Mouse (Mus musculus) ES-E14 (cell line): ENCODE results near the gene Cyp4f14. TPM values are rescaled to one million over a fixed set of nuclear protein-coding genes. Genes with fewer than 3 reads are reported as not detected.

Source experiments
- DNase-seq: peaks from one replicate; pipeline ENCODE4 v3.0.0-alpha.2; 2013; ENCODE audit warnings: low read depth, low spot score
- H3K27ac ChIP-seq: 2 replicates; pipeline ENCODE4 v1.5.1; 2012; ENCODE audit warnings: low read depth, mild to moderate bottlenecking, low read length, moderate library complexity, mixed read lengths; ENCODE audit not compliant: poor library complexity, insufficient read depth, severe bottlenecking
- H3K36me3 ChIP-seq: 2 replicates; pipeline ENCODE4 v1.6.1; 2012; ENCODE audit warnings: mild to moderate bottlenecking, low read length, moderate library complexity, mixed read lengths; ENCODE audit not compliant: control insufficient read depth, poor library complexity, insufficient read depth, severe bottlenecking
- H3K4me1 ChIP-seq, 2 experiments: fragments of 150-350 bp in 1 of 2; sonication (generic) in 1 of 2; 2 replicates each; pipeline ENCODE4 v1.6.1; 2012; ENCODE audit warnings: low read length in 2 of 2, mild to moderate bottlenecking in 1 of 2, mixed read lengths in 1 of 2; ENCODE audit not compliant: control insufficient read depth in 2 of 2, insufficient read depth in 2 of 2, poor library complexity in 1 of 2
- H3K4me3 ChIP-seq, 2 experiments: fragments of 150-350 bp in 1 of 2; sonication (generic) in 1 of 2; 2 replicates each; pipeline ENCODE4 v1.5.1; 2012; ENCODE audit warnings: low read length in 2 of 2, low read depth in 1 of 2, mild to moderate bottlenecking in 1 of 2, mixed read lengths in 1 of 2; ENCODE audit not compliant: insufficient read depth in 1 of 2, poor library complexity in 1 of 2, severe bottlenecking in 1 of 2
- H3K9ac ChIP-seq: 2 replicates; pipeline ENCODE4 v1.6.1; 2012; ENCODE audit warnings: low read depth, mild to moderate bottlenecking, low read length, mixed read lengths; ENCODE audit not compliant: poor library complexity, insufficient read depth, severe bottlenecking
- H3K9me3 ChIP-seq: fragments of 150-350 bp; sonication (generic); 2 replicates; pipeline ENCODE4 v1.6.1; 2012; ENCODE audit warnings: low read depth, mild to moderate bottlenecking, low read length; ENCODE audit not compliant: control insufficient read depth, insufficient read depth
- CHD2 ChIP-seq: IDR thresholded peaks from 2 replicates; pipeline ENCODE4 v1.6.1; 2014; ENCODE audit warnings: mild to moderate bottlenecking, low read depth, low read length, inconsistent platforms
- HCFC1 ChIP-seq: IDR thresholded peaks from 2 replicates; pipeline ENCODE4 v1.6.1; 2012; ENCODE audit warnings: low read length, inconsistent platforms, borderline replicate concordance; ENCODE audit not compliant: insufficient read depth
- MAFK ChIP-seq: IDR thresholded peaks from 2 replicates; pipeline ENCODE4 v1.6.1; 2014; ENCODE audit warnings: mild to moderate bottlenecking, low read depth, low read length, inconsistent platforms; ENCODE audit not compliant: insufficient read depth
- ZC3H11A ChIP-seq: IDR thresholded peaks from 2 replicates; pipeline ENCODE4 v1.6.1; 2012; ENCODE audit warnings: low read depth, mild to moderate bottlenecking, inconsistent platforms, low read length, borderline replicate concordance
- ZNF384 ChIP-seq: IDR thresholded peaks from 2 replicates; pipeline ENCODE4 v1.6.1; 2012; ENCODE audit warnings: low read depth, low read length, inconsistent platforms
- in situ Hi-C, 2 experiments: fragments of 600-800 bp; cut with MboI; formaldehyde crosslinking; loops; one replicate each; pipeline ENCODE4 v1.15.1; 2025; ENCODE audit warnings: low sequenced_read_pairs in 2 of 2, inconsistent platforms in 1 of 2; ENCODE audit not compliant: unreplicated experiment in 2 of 2
- total RNA-seq: library from RNA; depleted of rRNA; stranded (reverse); fragments of 300-350 nt; gene quantifications from 2 replicates; pipeline ENCODE4 v1.2.3, GENCODE M21; 2012

The Cyp4f14 gene
- total RNA-seq, 1 experiment: 0.58 TPM

- peak overlapping the region; percentile 36; the same call in 1 of the 2 replicates for H3K9ac ChIP-seq
- no peak overlapping the region for H3K27ac ChIP-seq
- peaks cover 2 to 7% of the 10 kb centered on the region in 2 experiments; a peak in 3 of 4 replicates for H3K4me1 ChIP-seq
- DNase-seq: peak; percentile 88
- in situ Hi-C loops: no loop called here
- H3K4me3 ChIP-seq: peak overlapping the region; percentile 50 to 53
- H3K36me3 ChIP-seq: no peaks in the 10 kb centered on the region
- H3K9me3 ChIP-seq: no peaks in the 10 kb centered on the region
- TF ChIP-seq ZNF384 (no peak), ZC3H11A (no peak)
Observed at GRCm38 (mm10) chr17:32905239-32905638, 11.9 kb downstream of the Cyp4f14 start.

DNA sequence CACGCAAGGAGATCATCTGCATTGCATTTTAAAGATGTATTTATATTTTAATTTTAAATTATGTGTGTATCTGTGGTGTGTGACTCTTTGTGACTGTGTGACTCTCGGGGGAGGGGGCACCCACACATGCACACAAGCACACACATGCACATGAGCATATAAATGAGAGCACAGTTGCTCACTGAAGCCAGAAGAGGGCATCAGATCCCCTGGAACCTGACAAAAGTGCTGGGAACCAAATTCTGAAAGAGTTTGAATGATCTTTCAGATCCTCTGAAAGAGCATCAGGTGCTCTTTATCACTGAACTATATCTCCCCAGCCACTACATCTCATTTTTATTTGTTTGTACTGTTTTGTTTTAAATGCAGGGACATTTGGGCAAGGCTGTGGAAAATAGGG is 12.7 kb downstream of the Cyp4f14 start:
- in situ Hi-C loops: no loop called here
- no peak for TF ChIP-seq CHD2
- TF ChIP-seq ZNF384: no peak
- TF ChIP-seq ZC3H11A: no peak
- no peak for TF ChIP-seq HCFC1
- no peak for TF ChIP-seq MAFK
- no peak overlapping the region for H3K27ac ChIP-seq
- H3K4me3 ChIP-seq: no peak overlapping the region
- DNase-seq: no peak
- H3K4me1 ChIP-seq: peaks cover 7 to 10% of the 10 kb centered on the region in 2 experiments; a peak in 3 of 4 replicates
- H3K36me3 ChIP-seq: no peaks in the 10 kb centered on the region
- H3K9me3 ChIP-seq: no peaks in the 10 kb centered on the region
- no peak overlapping the region for H3K9ac ChIP-seq

DNA sequence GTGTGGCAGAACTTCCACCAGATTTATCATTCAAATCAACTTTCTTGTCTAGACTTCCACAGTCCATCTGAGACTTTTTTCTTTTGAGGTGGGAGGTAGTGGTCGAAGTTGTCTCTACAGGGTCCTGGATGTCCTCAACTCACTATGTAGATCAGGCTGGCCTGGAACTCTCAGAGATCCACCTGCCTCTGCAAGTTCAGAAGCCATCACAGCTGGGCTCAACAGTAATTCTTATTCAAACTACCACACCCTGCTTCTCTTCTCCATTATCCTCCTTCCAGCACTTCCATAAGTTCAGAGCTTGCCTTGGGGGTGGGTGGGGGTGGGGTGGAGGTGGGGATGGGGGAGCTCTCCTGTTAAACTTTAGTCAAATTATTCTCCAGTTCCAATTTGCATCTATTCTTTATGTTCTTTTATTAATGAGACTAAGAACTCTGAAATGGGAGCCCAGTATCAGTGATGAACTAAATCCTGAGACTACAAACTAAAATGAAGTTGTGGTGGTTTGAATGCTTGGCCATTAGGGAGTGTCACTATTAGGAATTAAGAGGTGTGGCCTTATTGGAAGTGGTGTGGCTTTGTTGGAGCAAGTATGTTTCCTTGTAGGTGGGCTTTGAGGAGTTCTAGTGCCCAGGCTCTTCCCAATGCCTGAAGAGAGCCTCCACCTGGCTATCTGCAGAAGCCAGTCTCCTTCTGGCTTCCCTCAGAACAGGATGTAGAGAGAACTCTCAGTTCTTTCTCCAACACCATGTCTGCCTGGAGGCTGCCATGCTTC is 15.2 kb downstream of the Cyp4f14 start:
- no peak overlapping the region for H3K9ac ChIP-seq
- DNase-seq: no peak
- peak overlapping the region; percentile 92 for H3K27ac ChIP-seq
- in situ Hi-C loops: no loop called here
- no peaks in the 10 kb centered on the region for H3K9me3 ChIP-seq
- H3K36me3 ChIP-seq: no peaks in the 10 kb centered on the region
- peaks cover 7 to 14% of the 10 kb centered on the region in 2 experiments; a peak in 3 of 4 replicates for H3K4me1 ChIP-seq
- TF ChIP-seq CHD2: peak; percentile 38; the same call in 1 of the 2 replicates
- TF ChIP-seq ZC3H11A: no peak
- H3K4me3 ChIP-seq: no peak overlapping the region

DNA sequence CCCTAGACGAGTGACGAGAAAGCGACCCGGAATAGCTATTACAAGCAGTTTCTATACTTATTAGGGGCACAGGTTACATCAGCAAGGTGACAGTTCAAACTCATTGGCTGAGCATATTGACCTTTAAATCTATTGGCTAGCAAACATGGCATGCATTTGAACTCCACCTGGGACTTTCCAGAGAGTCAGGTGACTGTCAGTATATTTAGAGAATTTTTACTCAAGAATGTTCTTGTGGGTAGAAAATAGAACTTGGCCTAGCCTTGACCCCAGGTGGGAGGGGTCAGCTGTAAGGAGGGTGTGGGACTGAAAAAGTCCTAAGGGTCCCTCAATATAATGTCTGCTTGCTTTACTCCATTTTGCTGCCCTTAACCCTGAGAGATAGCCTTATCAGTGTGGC is 21.7 kb downstream of the Cyp4f14 start:
- DNase-seq: no peak
- no peak for TF ChIP-seq ZC3H11A
- no peak for TF ChIP-seq MAFK
- TF ChIP-seq HCFC1: no peak
- no peak for TF ChIP-seq CHD2
- no peak for TF ChIP-seq ZNF384
- Histone ChIP-seq H3K9ac (0 out of 2 replicates have a peak overlapping the region, but pooled peaks have one; percentile 21), H3K9me3 (no peaks in the 10 kb centered on the region), H3K27ac (peak overlapping the region; percentile 16; the same call in 1 of the 2 replicates), H3K36me3 (no peaks in the 10 kb centered on the region), H3K4me3 (peak overlapping the region in 1 of 2 experiments; percentile 13; a peak in 2 of 4 replicates), H3K4me1 (peaks cover 6 to 12% of the 10 kb centered on the region in 2 experiments; a peak in 2 of 4 replicates)
- in situ Hi-C loops: no loop called here

DNA sequence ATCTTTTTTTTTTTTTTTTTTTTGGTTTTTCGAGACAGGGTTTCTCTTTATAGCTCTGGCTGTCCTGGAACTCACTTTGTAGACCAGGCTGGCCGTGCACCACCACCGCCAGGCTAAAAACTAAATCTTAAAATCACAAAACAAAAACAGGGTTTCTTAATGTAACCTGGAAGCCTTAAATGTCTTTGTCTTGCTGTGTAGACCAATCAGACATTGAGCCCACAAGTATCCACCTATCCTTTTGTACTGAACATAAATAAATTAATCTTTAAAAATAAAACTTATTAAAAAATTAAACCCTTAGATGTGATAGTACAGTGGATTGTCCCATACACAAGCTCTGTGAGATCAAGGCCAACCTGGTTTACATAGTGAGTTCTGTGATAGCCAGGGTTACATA is 23.2 kb downstream of the Cyp4f14 start:
- H3K27ac ChIP-seq: no peak overlapping the region
- no peak overlapping the region for H3K4me3 ChIP-seq
- TF ChIP-seq MAFK (no peak), ZC3H11A (no peak), ZNF384 (no peak), HCFC1 (no peak), CHD2 (no peak)
- peaks cover 4 to 7% of the 10 kb centered on the region in 2 experiments; a peak in 2 of 4 replicates for H3K4me1 ChIP-seq
- DNase-seq: no peak
- H3K9me3 ChIP-seq: no peaks in the 10 kb centered on the region
- in situ Hi-C loops: no loop called here
- no peak overlapping the region for H3K9ac ChIP-seq
- H3K36me3 ChIP-seq: no peaks in the 10 kb centered on the region
